Mouse (Mus musculus) embryonic facial prominence, embryonic 10.5 days (tissue): ENCODE measurements at regions not wholly inside any gene's neighbourhood (a gene's known extent, or its start where the extent isn't known, plus 50 kb on each side); places are given as distances from the start of the nearest gene placed in this dataset.

Source experiments
- DNase-seq: peaks from one replicate; pipeline ENCODE4 v3.0.0-alpha.2; 2017; ENCODE audit warnings: low spot score
- H3K27ac ChIP-seq: fragments of 300-500 bp; sonication (generic); replicated peaks from 2 replicates; pipeline ENCODE4 v1.5.1; 2016; ENCODE audit warnings: mild to moderate bottlenecking
- H3K27me3 ChIP-seq: fragments of 300-500 bp; sonication (generic); replicated peaks from 2 replicates; pipeline ENCODE4 v1.6.1; 2016; ENCODE audit warnings: low read depth, mild to moderate bottlenecking; ENCODE audit not compliant: poor library complexity, severe bottlenecking
- H3K36me3 ChIP-seq: fragments of 300-500 bp; sonication (generic); replicated peaks from 2 replicates; pipeline ENCODE4 v1.6.1; 2016; ENCODE audit warnings: mild to moderate bottlenecking, moderate library complexity
- H3K4me1 ChIP-seq: fragments of 300-500 bp; sonication (generic); 2 replicates; pipeline ENCODE4 v1.6.1; 2016
- H3K4me3 ChIP-seq: fragments of 300-500 bp; sonication (generic); 2 replicates; pipeline ENCODE4 v1.5.1; 2016; ENCODE audit warnings: mild to moderate bottlenecking, moderate library complexity
- H3K9me3 ChIP-seq: fragments of 300-500 bp; sonication (generic); 2 replicates; pipeline ENCODE4 v1.6.1; 2016; ENCODE audit warnings: mild to moderate bottlenecking
- WGBS: fragments of 180-500 bp; shearing (Covaris S2); methylation state at CpG from one replicate; pipeline ENCODE4 v1.1.7; 2016; 5-methylcytosine and 5-hydroxymethylcytosine counted together

- Histone ChIP-seq H3K4me1 (0 out of 2 replicates have a peak, but pooled peaks cover 12% of the 10 kb centered on the region), H3K9me3 (no peaks in the 10 kb centered on the region), H3K4me3 (no peak overlapping the region), H3K27me3 (peaks cover 6% of the 10 kb centered on the region; the same call in 1 of the 2 replicates), H3K27ac (no peak overlapping the region), H3K36me3 (no peaks in the 10 kb centered on the region)
- WGBS = 74% methylated on average over 5 of the region's 5 CpGs
- no peak for DNase-seq
Measured at GRCm38 (mm10) chr12:77133465-77134305, 104.2 kb upstream of the Fut8 start.

GRCm38 (mm10) chr12:77131328-77131727 is 106.6 kb upstream of the Fut8 start:
- Histone ChIP-seq H3K4me1 (0 out of 2 replicates have a peak, but pooled peaks cover 12% of the 10 kb centered on the region), H3K27me3 (peaks cover 6% of the 10 kb centered on the region; the same call in 1 of the 2 replicates), H3K9me3 (no peaks in the 10 kb centered on the region), H3K27ac (no peak overlapping the region), H3K36me3 (no peaks in the 10 kb centered on the region), H3K4me3 (no peak overlapping the region)
- 58% methylated on average over 7 of the region's 7 CpGs for WGBS
- no peak for DNase-seq

GRCm38 (mm10) chr12:77130526-77130925 is 107.4 kb upstream of the Fut8 start:
- Histone ChIP-seq H3K27me3 (peaks cover 6% of the 10 kb centered on the region; the same call in 1 of the 2 replicates), H3K27ac (no peak overlapping the region), H3K4me1 (0 out of 2 replicates have a peak, but pooled peaks cover 12% of the 10 kb centered on the region), H3K4me3 (no peak overlapping the region), H3K9me3 (no peaks in the 10 kb centered on the region), H3K36me3 (no peaks in the 10 kb centered on the region)
- no peak for DNase-seq
- WGBS = 70% methylated on average over 6 of the region's 6 CpGs

GRCm38 (mm10) chr12:77124267-77124666 is 113.7 kb upstream of the Fut8 start:
- 66% methylated on average over 1 of the region's 1 CpGs for WGBS

GRCm38 (mm10) chr12:77113516-77113915 is 124.4 kb upstream of the Fut8 start:
- Histone ChIP-seq H3K9me3 (no peaks in the 10 kb centered on the region), H3K4me1 (no peaks in the 10 kb centered on the region), H3K36me3 (no peaks in the 10 kb centered on the region), H3K4me3 (no peak overlapping the region), H3K27ac (no peak overlapping the region), H3K27me3 (no peaks in the 10 kb centered on the region)
- 87% methylated on average over 2 of the region's 2 CpGs for WGBS
- DNase-seq = no peak

More at GRCm38 (mm10) chr12:77124267-77124666, 113.7 kb upstream of the Fut8 start:
- H3K4me3 ChIP-seq = no peak overlapping the region
- H3K9me3 ChIP-seq = no peaks in the 10 kb centered on the region
- no peaks in the 10 kb centered on the region for H3K27me3 ChIP-seq
- no peaks in the 10 kb centered on the region for H3K4me1 ChIP-seq
- no peak for DNase-seq
- H3K36me3 ChIP-seq = no peaks in the 10 kb centered on the region
- no peak overlapping the region for H3K27ac ChIP-seq

GRCm38 (mm10) chr12:77112133-77112532 is 125.8 kb upstream of the Fut8 start:
- 81% methylated on average over 2 of the region's 2 CpGs for WGBS
- H3K27ac ChIP-seq = no peak overlapping the region
- no peaks in the 10 kb centered on the region for H3K4me1 ChIP-seq
- no peak overlapping the region for H3K4me3 ChIP-seq
- no peaks in the 10 kb centered on the region for H3K36me3 ChIP-seq
- no peaks in the 10 kb centered on the region for H3K9me3 ChIP-seq
- no peaks in the 10 kb centered on the region for H3K27me3 ChIP-seq
- no peak for DNase-seq

- Histone ChIP-seq H3K4me1 (no peaks in the 10 kb centered on the region), H3K36me3 (no peaks in the 10 kb centered on the region), H3K4me3 (no peak overlapping the region), H3K27ac (no peak overlapping the region), H3K9me3 (no peaks in the 10 kb centered on the region), H3K27me3 (no peaks in the 10 kb centered on the region)
- WGBS = 90% methylated on average over 3 of the region's 3 CpGs
- DNase-seq = no peak
Measured at GRCm38 (mm10) chr12:77107251-77107650, 130.7 kb upstream of the Fut8 start.

- no peaks in the 10 kb centered on the region for H3K36me3 ChIP-seq
- no peak overlapping the region for H3K4me3 ChIP-seq
- no peak overlapping the region for H3K27ac ChIP-seq
- WGBS = 82% methylated on average over 4 of the region's 4 CpGs
- no peaks in the 10 kb centered on the region for H3K27me3 ChIP-seq
- H3K9me3 ChIP-seq = no peaks in the 10 kb centered on the region
- no peak for DNase-seq
- H3K4me1 ChIP-seq = no peaks in the 10 kb centered on the region
Measured at GRCm38 (mm10) chr12:77105887-77106600, 131.9 kb upstream of the Fut8 start.

- no peak for DNase-seq
- WGBS = 92% methylated on average over 2 of the region's 2 CpGs
- H3K36me3 ChIP-seq = no peaks in the 10 kb centered on the region
Measured at GRCm38 (mm10) chr12:77100482-77100881, 137.4 kb upstream of the Fut8 start.

GRCm38 (mm10) chr12:77099521-77099920 is 137.5 kb upstream of the Max start:
- H3K27ac ChIP-seq = no peak overlapping the region
- 84% methylated on average over 5 of the region's 5 CpGs for WGBS
- no peaks in the 10 kb centered on the region for H3K4me1 ChIP-seq
- no peaks in the 10 kb centered on the region for H3K27me3 ChIP-seq
- H3K4me3 ChIP-seq = no peak overlapping the region
- no peaks in the 10 kb centered on the region for H3K36me3 ChIP-seq
- no peaks in the 10 kb centered on the region for H3K9me3 ChIP-seq
- DNase-seq = no peak

More at GRCm38 (mm10) chr12:77100482-77100881, 137.4 kb upstream of the Fut8 start:
- no peak overlapping the region for H3K4me3 ChIP-seq
- no peak overlapping the region for H3K27ac ChIP-seq
- H3K27me3 ChIP-seq = no peaks in the 10 kb centered on the region
- no peaks in the 10 kb centered on the region for H3K9me3 ChIP-seq
- H3K4me1 ChIP-seq = no peaks in the 10 kb centered on the region

- DNase-seq = no peak
- Histone ChIP-seq H3K27ac (no peak overlapping the region), H3K4me3 (no peak overlapping the region), H3K27me3 (no peaks in the 10 kb centered on the region), H3K4me1 (no peaks in the 10 kb centered on the region), H3K9me3 (no peaks in the 10 kb centered on the region), H3K36me3 (no peaks in the 10 kb centered on the region)
- WGBS = 92% methylated on average over 4 of the region's 4 CpGs
Measured at GRCm38 (mm10) chr12:77098821-77099220, 136.8 kb upstream of the Max start.

GRCm38 (mm10) chr12:77097831-77098230 is 135.8 kb upstream of the Max start:
- Histone ChIP-seq H3K9me3 (no peaks in the 10 kb centered on the region), H3K4me3 (no peak overlapping the region), H3K4me1 (no peaks in the 10 kb centered on the region), H3K36me3 (no peaks in the 10 kb centered on the region), H3K27me3 (no peaks in the 10 kb centered on the region), H3K27ac (no peak overlapping the region)
- 96% methylated on average over 2 of the region's 2 CpGs for WGBS
- no peak for DNase-seq

GRCm38 (mm10) chr12:77096461-77096860 is 134.5 kb upstream of the Max start:
- 89% methylated on average over 4 of the region's 4 CpGs for WGBS
- Histone ChIP-seq H3K4me1 (no peaks in the 10 kb centered on the region), H3K27ac (no peak overlapping the region), H3K27me3 (no peaks in the 10 kb centered on the region), H3K36me3 (no peaks in the 10 kb centered on the region), H3K4me3 (no peak overlapping the region), H3K9me3 (no peaks in the 10 kb centered on the region)
- no peak for DNase-seq
